ENCODE assay signal across 18 mouse cellular contexts in genomic region chr2:44044088-44044487, GRCm38 (mm10).
"Had no signal": no experiment of that assay in that cellular context is flagged by ENCODE, and none has a peak within 500 bp of the region (broad histone marks: within the 10 kb centered on the region; RNA-seq: fewer than 3 reads in every experiment).

No protein-coding gene starts in this region.

- H3K4me2 ChIP-seq: limb, embryonic 15.5 days; liver, embryonic 11.5 days; midbrain, embryonic 12.5 days; midbrain, embryonic 15.5 days; neural tube, embryonic 13.5 days had no signal

- H3K9me3 ChIP-seq: limb, embryonic 15.5 days; midbrain, embryonic 12.5 days; midbrain, embryonic 15.5 days; neural tube, embryonic 13.5 days had no signal

- DNase-seq: kidney, adult 18-20 months; kidney, adult 9 months; kidney, postnatal 14 days; kidney, postnatal 4 days; left cerebral cortex, postnatal 4 days; liver, postnatal 0 days; lung, postnatal 14 days; retina, postnatal 1 day; thymus, adult 18-20 months; thymus, postnatal 36 days had no signal

- ATAC-seq: liver, postnatal 0 days; midbrain, embryonic 15.5 days had no signal

- H3K36me3 ChIP-seq: limb, embryonic 15.5 days; midbrain, embryonic 12.5 days; midbrain, embryonic 15.5 days; neural tube, embryonic 13.5 days had no signal

- H3K9ac ChIP-seq: limb, embryonic 15.5 days; liver, embryonic 14.5 days; liver, postnatal 0 days; midbrain, embryonic 12.5 days; midbrain, embryonic 15.5 days; neural tube, embryonic 13.5 days had no signal

- H3K27ac ChIP-seq: limb, embryonic 15.5 days; liver, embryonic 14.5 days; macrophage; midbrain, embryonic 12.5 days; midbrain, embryonic 15.5 days; neural tube, embryonic 13.5 days had no signal

- H3K4me1 ChIP-seq: midbrain, embryonic 12.5 days; midbrain, embryonic 15.5 days; neural tube, embryonic 13.5 days had no signal

- H3K27me3 ChIP-seq: limb, embryonic 15.5 days; midbrain, embryonic 12.5 days; midbrain, embryonic 15.5 days; neural tube, embryonic 13.5 days had no signal

- H3K4me3 ChIP-seq: limb, embryonic 15.5 days; midbrain, embryonic 12.5 days; midbrain, embryonic 15.5 days; myocyte; neural tube, embryonic 13.5 days had no signal
